Mouse (Mus musculus) lung, embryonic 16.5 days (tissue): Measurements from ENCODE around the gene Hist1h3d. TPM values are rescaled to one million over a fixed set of nuclear protein-coding genes. Genes with fewer than 3 reads are reported as not detected.
"Not testable (repeated sequence)": the region's sequence is repeated elsewhere in the genome, so short reads cannot be mapped to it uniquely, and the experiment has no call there.

Source experiments
- ATAC-seq: fragments of 200-750 bp; cut with Nextera tagmentation; 2 replicates; pipeline ENCODE4 v1.8.0; 2017; ENCODE audit warnings: low read depth, mild to moderate bottlenecking, moderate library complexity
- H3K27ac ChIP-seq: fragments of 300-500 bp; sonication (generic); 2 replicates; pipeline ENCODE4 v1.5.1; 2014; ENCODE audit warnings: mild to moderate bottlenecking, control low read depth, low read length
- H3K27me3 ChIP-seq: fragments of 300-500 bp; sonication (generic); 2 replicates; pipeline ENCODE4 v1.6.1; 2014; ENCODE audit warnings: low read depth, low read length, mixed read lengths; ENCODE audit not compliant: control insufficient read depth, insufficient read depth
- H3K36me3 ChIP-seq: fragments of 300-500 bp; sonication (generic); 2 replicates; pipeline ENCODE4 v1.6.1; 2014; ENCODE audit warnings: low read length; ENCODE audit not compliant: control insufficient read depth, insufficient read depth
- H3K4me1 ChIP-seq: fragments of 300-500 bp; sonication (generic); replicated peaks from 2 replicates; pipeline ENCODE4 v1.6.1; 2014; ENCODE audit warnings: low read length, mixed read lengths; ENCODE audit not compliant: control insufficient read depth, insufficient read depth
- H3K4me2 ChIP-seq: fragments of 300-500 bp; sonication (generic); 2 replicates; pipeline ENCODE4 v1.6.1; 2014; ENCODE audit warnings: low read depth, low read length, control low read depth
- H3K4me3 ChIP-seq: fragments of 300-500 bp; sonication (generic); 2 replicates; pipeline ENCODE4 v1.5.1; 2014; ENCODE audit warnings: mild to moderate bottlenecking, low read length, control low read depth
- H3K9ac ChIP-seq: fragments of 300-500 bp; sonication (generic); 2 replicates; pipeline ENCODE4 v1.6.1; 2014; ENCODE audit warnings: low read length, control low read depth
- H3K9me3 ChIP-seq: fragments of 300-500 bp; sonication (generic); 2 replicates; pipeline ENCODE4 v1.6.1; 2016; ENCODE audit warnings: low read length; ENCODE audit not compliant: control insufficient read depth
- WGBS: fragments of 180-500 bp; shearing (Covaris S2); extraction: QIAGEN DNeasy Blood & Tissue Kit; methylation state at CpG from one replicate; pipeline ENCODE4 v1.1.7; 2014; 5-methylcytosine and 5-hydroxymethylcytosine counted together
- polyA plus RNA-seq: library from polyadenylated mRNA; unstranded; fragments of >200 nt; fragmentation: Nextera tagmentation; extraction: Ambion mirVana; gene quantifications from 2 replicates; pipeline ENCODE4 v1.2.1, GENCODE M21; 2015

Gene Hist1h3d
- polyA plus RNA-seq, 1 experiment from 2014 or later: 9.5 TPM

- no peaks in the 10 kb centered on the region for H3K36me3 ChIP-seq
- H3K4me3 ChIP-seq: no peak overlapping the region
- no peak overlapping the region for H3K9ac ChIP-seq
- no peak overlapping the region for H3K27ac ChIP-seq
- H3K9me3 ChIP-seq: no peaks in the 10 kb centered on the region
- ATAC-seq: no peak
- no peak overlapping the region for H3K4me2 ChIP-seq
- no peaks in the 10 kb centered on the region for H3K4me1 ChIP-seq
- no peaks in the 10 kb centered on the region for H3K27me3 ChIP-seq
- WGBS: 79% methylated on average over 2 of the region's 2 CpGs
Observed at GRCm38 (mm10) chr13:23610393-23610792, 34.8 kb downstream of the Hist1h3d start.

DNA sequence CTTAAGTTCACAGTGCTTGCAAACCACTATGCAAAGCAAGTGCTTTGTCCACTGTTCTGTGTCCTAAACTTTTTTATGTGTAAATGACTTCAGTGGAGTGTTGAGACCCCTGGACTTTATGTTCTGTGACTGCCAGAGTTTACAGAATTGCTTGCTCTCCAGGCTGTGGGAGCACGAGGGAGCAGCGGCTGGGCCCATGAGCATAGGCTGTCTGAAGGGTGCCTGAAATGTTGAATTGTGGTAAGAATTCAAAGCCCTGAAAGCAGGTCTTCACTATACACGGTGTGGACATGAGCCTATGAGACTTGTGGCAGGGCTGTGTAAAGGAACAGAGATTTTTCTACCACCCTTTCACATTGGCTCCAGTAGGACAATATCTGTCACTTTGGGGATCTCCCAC is 36.1 kb downstream of the Hist1h3d start:
- no peak for ATAC-seq

DNA sequence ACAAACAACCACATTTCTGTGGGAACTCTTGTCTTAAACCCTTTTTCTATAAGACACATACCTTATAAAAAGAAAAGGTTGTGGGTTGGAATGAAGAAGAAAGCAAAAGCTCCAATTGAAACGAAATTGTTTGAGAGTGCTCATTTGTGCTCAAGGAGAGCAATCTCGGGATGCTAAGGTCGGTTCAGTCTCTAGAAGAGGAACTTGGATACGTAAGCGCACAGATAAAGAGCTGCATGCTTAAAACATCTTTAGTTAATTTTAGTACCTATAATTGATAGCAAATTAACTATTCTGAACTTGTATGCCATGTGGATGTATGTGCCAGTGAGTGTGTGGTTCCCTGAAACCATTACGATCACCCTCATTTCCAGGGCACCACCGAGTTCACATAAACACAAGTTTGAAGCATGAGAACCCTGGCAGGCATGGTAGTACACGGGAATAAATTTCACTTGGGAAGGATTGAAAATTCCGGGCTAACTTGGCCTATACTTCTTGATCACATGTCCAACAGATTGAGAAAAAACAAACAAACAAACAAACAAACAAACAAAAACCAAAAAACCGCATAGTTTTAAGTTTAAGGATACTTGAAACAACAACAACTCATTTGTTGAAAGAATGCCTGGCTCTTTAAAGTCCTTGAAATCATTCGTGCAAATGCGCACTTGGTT is 44.6 kb downstream of the Hist1h3d start:
- H3K4me3 ChIP-seq: peak overlapping the region; percentile 65
- WGBS: 32% methylated on average over 12 of the region's 12 CpGs
- H3K9ac ChIP-seq: peak overlapping the region; percentile 89
- H3K27ac ChIP-seq: peak overlapping the region; percentile 98
- H3K4me1 ChIP-seq: peaks cover 9% of the 10 kb centered on the region
- no peaks in the 10 kb centered on the region for H3K27me3 ChIP-seq
- H3K4me2 ChIP-seq: peak overlapping the region; percentile 82
- H3K9me3 ChIP-seq: no peaks in the 10 kb centered on the region
- H3K36me3 ChIP-seq: no peaks in the 10 kb centered on the region
- no peak for ATAC-seq

More for the DNA sequence above, 36.1 kb downstream of the Hist1h3d start:
- H3K27ac ChIP-seq: no peak overlapping the region
- H3K4me3 ChIP-seq: no peak overlapping the region
- no peaks in the 10 kb centered on the region for H3K9me3 ChIP-seq
- 84% methylated on average over 3 of the region's 3 CpGs for WGBS
- no peaks in the 10 kb centered on the region for H3K4me1 ChIP-seq
- H3K36me3 ChIP-seq: no peaks in the 10 kb centered on the region
- no peaks in the 10 kb centered on the region for H3K27me3 ChIP-seq
- H3K4me2 ChIP-seq: no peak overlapping the region
- H3K9ac ChIP-seq: no peak overlapping the region

GRCm38 (mm10) chr13:23620733-23621531 is 45.4 kb downstream of the Hist1h3d start, which contains the start of gene Hist1h2be:
Gene Hist1h2be, minus strand, starts transcription at chr13:23621124.
- under 1% methylated on average over 27 of the region's 27 CpGs for WGBS

GRCm38 (mm10) chr13:23621532-23622174 is 46.1 kb downstream of the Hist1h3d start:
- ATAC-seq: peak; percentile 87

More at GRCm38 (mm10) chr13:23620733-23621531, 45.4 kb downstream of the Hist1h3d start, which contains the start of gene Hist1h2be:
- H3K4me1 ChIP-seq: peaks cover 9% of the 10 kb centered on the region
- H3K27me3 ChIP-seq: no peaks in the 10 kb centered on the region
- peak within 1 kb of the TSS; percentile 89 for H3K9ac ChIP-seq
- no peaks in the 10 kb centered on the region for H3K9me3 ChIP-seq
- ATAC-seq: peak; percentile 88
- peak within 1 kb of the TSS; percentile 82 for H3K4me2 ChIP-seq
- peak within 1 kb of the TSS; percentile 65 for H3K4me3 ChIP-seq
- H3K27ac ChIP-seq: peak within 1 kb of the TSS; percentile 98
- no peaks in the 10 kb centered on the region for H3K36me3 ChIP-seq

DNA sequence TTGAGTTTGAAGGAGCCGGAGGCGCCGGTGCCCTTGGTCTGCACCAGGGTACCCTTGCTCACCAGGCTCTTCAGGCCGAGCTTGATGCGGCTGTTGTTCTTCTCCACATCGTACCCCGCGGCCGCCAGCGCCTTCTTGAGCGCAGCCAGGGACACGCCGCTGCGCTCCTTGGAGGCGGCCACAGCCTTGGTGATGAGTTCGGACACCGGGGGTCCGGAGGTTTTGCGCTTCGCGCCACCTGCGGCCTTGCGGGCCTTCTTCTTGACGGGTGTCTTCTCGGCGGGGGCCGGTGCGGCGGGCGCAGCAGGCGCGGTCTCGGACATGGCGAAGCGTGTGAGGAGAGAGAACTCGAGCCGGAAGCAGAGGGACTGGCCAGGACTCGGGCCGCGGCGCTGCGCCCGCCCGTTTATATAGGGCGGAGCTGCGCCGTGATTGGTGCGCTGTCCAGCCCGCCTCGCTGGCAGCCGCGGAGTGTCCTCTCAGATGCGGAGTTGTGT is 46.7 kb downstream of the Hist1h3d start, which contains the start of gene Hist1h1e:
Gene Hist1h1e (minus strand): TSS at position 384 of the 497 bp plus-strand sequence.
- peak within 1 kb of the TSS; percentile 65 for H3K4me3 ChIP-seq
- not testable (repeated sequence) for H3K4me1 ChIP-seq, H3K27me3 ChIP-seq, H3K9me3 ChIP-seq, H3K36me3 ChIP-seq
- peak within 1 kb of the TSS; percentile 98 for H3K27ac ChIP-seq
- H3K4me2 ChIP-seq: peak within 1 kb of the TSS; percentile 82
- under 1% methylated on average over 46 of the region's 53 CpGs for WGBS
- peak; percentile 93 for ATAC-seq
- peak within 1 kb of the TSS; percentile 89 for H3K9ac ChIP-seq

More at GRCm38 (mm10) chr13:23621532-23622174, 46.1 kb downstream of the Hist1h3d start:
- Histone ChIP-seq H3K27ac (peak overlapping the region; percentile 98), H3K27me3 (no peaks in the 10 kb centered on the region), H3K4me2 (peak overlapping the region; percentile 82), H3K9ac (peak overlapping the region; percentile 89), H3K4me1 (peaks cover 9% of the 10 kb centered on the region), H3K36me3 (no peaks in the 10 kb centered on the region), H3K4me3 (peak overlapping the region; percentile 65), H3K9me3 (no peaks in the 10 kb centered on the region)
- under 1% methylated on average over 18 of the region's 18 CpGs for WGBS

- Histone ChIP-seq H3K4me2 (peak overlapping the region; percentile 82), H3K9ac (peak overlapping the region; percentile 53), H3K27ac (peak overlapping the region; percentile 75), H3K27me3 (no peaks in the 10 kb centered on the region), H3K36me3 (no peaks in the 10 kb centered on the region), H3K4me3 (peak overlapping the region; percentile 65), H3K4me1 (peaks cover 9% of the 10 kb centered on the region), H3K9me3 (no peaks in the 10 kb centered on the region)
- WGBS: 26% methylated on average over 7 of the region's 7 CpGs
- no peak for ATAC-seq
Observed at GRCm38 (mm10) chr13:23622861-23623450, 47.4 kb downstream of the Hist1h3d start.
